Mouse (Mus musculus): ENCODE measurements around the gene Sall2.
"Not testable (repeated sequence)": the region's sequence is repeated elsewhere in the genome, so short reads cannot be mapped to it uniquely, and the experiment has no call there.

The Sall2 gene

DNA sequence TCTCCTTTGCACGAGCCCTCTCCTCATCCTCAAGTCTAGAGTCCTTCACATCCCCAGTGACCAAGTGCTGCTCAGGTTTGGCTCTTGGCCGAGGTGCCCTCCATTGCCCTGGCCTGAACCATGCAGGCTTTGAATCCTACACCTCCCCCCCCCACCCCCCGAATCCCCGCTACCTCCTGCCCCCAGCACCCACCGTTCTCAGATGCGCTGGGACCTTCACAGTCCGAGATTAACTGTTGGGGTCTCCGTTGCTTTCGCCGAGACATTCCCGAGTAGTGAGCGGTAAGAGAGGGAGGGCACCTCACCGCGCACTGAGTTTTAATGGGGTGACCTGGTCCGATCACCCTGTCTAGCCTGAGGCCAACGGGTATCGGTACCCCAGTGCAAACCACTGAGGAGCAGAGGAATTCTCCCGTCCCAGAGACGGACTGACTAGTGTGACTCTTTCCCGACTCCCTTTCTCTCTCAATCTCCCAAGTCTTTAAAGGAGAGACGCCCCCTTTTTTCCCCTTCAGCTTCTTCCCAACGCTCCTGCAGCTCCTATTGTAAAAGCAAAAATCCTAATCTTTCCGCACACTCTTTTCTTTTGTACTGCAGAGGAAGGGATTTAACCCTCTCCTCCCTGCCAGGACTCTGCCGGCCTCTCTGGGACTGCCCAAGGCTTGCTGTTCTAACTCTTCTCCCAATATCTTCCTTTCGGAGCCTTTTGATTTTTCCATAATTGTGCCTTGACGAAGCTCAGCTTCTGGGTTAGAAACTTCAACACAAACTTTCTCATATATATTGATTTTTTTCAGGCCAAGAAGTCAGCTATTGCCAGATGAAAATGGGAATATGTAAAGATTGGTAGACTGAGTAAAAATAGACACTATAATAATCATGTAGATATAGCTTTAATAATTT is at the start of gene Sall2:
Gene Sall2 (minus strand): TSS at position 853 of the 903 bp plus-strand sequence.
- DNase-seq (ENCODE audit: low spot score), result no peak

DNA sequence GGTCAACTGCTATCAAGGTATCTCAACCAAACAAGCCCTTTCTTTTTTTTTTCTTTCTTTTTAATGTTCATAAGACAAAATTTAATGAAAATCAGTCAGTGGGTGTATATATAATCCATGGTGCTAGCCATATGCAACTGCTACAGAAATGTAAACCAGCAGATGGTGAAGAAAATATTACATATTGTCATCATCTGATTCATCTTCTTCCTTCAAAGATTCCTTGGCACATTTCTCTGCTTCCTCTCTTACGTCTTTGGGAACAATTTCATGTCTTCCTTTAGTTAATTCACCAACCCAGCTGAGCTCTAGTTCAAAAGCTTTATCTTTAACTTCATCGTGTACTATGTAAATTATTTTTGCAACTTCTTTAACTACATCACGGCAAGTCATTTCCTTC is 40.2 kb upstream of the Sall2 start:
- no peak for DNase-seq (ENCODE audit: low spot score)

DNA sequence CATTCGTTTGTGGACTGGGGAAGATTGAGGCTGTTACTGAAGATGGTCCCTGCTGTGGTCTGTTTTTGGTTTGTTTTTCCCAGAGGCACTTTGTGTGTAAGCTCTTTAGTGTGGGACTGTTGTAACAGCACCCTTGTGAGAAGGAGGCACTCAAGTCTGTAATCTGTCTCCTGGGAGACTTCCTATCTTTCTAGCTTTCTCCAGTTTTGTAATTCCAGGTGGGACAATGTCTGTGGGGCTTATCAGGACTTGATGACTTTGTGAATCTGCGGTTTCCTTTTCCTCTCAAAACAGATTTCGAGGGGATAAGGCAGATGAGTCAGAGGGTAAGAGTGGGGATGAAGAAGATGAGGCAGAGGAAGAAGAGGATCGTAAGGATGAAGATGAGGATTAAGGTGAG is 27.7 kb upstream of the Sall2 start, which contains the start of gene Olfr1513:
Gene Olfr1513 (minus strand): TSS at position 101 of the 400 bp plus-strand sequence.
- DNase-seq (ENCODE audit: low spot score), result no peak

DNA sequence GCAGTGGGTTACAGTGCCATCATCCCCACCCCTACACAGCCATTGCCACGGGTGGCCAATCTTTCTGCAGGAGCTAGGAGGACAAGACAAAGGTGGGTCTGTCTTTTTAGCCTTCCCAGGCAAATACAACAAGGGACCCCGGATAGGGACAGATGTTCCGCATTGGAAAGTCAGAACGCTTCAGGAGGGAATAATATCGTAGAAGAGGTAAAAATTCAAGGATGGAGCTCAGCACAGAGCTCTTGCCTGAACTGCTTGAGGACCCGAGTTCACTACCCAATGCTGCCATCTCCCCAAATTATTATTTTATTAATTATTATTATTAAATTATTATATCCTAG is 10.9 kb upstream of the Sall2 start:
- no peak for DNase-seq (ENCODE audit: low spot score)

DNA sequence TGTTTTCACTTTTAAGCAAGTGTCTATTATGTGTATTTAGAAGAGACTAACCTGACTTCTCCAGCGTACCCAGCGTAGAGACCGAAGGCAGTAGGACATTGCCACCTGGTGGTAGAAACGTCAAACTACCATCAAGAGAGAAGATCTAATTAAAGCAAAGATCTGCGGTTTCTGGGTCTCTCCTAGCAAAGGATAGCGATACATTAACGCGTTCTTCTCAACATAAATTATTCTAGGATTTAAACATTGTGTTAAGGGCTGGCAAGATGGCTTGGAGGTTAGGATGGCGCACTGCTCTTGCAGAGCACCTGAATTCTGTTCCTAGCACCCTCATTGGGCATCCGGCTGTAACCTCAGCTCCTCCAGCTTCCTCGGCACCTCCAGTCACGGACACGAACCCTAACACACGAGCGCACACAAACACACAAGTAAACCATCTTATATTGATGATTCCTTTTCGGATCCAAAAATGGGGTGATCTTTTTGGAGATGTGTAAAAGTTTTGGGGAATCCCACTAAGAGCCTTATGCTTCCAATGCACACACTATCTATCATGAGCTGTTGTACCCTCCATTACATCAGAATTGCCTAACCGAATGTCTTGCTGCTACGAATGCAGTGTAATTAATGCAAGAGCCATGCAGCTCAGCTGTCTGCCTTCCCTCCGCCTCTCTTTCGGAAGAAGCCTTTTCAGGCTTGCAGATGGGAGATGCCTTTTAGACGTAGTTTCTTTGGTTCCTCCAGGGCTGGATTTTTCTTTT is 10.4 kb upstream of the Sall2 start:
- DNase-seq (ENCODE audit: low spot score), result no peak

DNA sequence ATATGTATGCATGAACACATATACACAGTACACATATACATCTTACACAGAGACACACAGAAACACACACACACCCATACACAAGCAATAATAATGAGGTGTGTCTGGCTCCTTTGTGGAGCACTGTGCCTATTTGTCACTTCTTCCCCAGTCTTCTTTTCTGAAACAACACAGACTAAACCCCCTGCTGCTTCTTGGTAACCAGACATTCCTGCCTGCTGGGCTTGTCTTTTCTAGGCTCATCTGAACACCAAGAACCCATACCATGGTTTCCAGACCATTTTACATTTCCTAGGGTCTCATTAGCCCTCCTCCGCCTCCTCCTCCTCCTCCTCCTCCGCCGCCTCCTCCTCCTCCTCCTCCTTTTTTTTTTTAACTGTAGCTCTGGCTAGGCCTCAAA is 3.6 kb upstream of the Sall2 start:
- no peak for DNase-seq (ENCODE audit: low spot score)

DNA sequence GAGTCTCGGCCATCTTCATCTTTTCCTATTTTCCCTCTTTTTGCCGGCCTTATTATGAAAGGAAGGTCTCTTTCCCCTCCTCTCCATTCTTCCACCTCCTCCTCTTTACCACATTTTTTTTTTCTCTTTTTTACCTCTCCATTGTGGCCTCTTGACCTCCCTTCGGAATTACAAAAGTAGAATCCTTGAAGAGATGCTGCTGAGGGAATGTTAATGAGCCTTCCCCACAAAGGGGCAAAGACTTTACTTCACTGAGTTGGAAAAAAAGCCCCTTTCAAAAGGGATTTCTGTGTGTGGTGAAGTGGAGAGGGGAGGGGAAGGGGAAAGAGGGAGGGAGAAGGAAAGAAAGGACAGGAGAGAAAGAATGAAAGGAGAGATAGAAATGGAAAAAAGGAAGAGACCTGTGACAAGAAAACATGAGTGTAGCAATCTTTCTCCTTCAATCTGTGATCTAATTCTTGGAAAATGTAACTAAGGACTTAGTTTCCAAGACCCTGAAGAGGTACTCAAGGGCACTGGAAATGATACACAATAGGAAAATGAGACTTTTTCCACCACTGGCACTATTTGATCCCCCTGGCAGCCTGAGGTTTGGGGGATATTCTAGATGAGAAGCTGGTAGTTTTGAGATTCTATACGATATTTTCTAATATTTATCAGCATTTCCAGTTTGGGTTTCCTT is 2.6 kb upstream of the Sall2 start:
- DNase-seq (ENCODE audit: low spot score), result no peak

DNA sequence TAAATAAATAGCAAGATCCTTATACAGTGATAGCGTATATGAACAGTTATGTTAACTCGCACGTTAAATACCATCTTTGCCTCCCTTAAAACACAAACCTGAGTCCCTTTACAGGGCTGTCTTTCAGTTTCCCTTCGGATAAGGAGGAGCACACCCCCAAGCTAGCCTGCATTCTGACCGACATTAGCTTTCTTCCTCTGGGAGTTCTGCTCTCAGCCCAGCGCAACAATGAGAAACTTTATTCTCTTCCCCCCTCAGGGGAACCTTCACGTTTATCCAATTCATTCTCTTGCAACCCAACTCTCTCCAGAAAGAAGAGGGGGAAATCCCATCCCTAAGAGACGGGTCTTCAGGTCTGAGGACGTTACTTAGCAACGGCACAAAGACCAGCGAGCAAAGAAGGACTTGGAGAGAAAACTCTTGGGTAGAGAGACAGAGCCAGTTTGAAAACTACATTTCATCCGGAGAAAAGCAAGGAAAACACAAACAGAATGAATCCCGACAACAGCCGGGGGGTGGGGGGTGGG is 1.1 kb downstream of the Sall2 start:
- no peak for DNase-seq (ENCODE audit: low spot score)

DNA sequence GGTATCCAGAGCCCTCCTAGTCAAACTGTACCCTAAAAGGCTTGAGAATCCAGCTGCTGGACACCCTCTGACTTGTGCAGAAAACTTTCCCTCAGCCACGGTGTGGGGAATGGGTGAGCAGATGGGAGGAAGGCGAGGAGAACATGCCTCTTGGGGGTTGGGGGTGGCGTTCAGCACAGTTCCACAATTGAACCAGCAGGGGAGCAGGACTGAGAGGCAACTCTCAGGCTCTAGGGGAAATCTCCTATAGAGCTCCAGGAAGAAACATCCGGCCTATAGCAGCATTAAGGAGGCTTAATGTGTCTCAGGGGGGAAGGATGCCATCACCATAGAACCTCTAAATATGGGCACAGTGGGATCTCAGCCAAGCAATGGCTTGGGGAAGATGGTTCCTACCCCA is 2.7 kb downstream of the Sall2 start:
- DNase-seq (ENCODE audit: low spot score), result no peak

DNA sequence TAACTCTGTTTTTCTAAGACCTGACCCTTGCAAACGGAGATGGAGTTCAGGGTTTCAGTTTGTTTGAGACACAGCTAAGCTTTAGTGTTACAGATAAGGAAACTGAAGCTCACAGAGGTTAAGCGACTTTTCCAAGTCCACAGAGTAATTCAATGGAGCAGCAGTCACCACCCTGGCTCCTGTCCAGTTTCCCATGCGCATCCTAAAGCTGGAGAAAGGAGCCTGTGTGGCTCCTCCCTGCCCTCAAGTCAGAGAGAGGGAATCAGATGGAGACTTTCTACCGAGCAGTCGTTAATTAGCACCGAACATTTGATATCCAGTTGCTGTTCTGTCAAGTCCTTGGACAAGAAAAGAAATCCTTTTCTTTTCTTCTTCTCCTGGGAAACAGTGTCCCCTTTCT is 9.2 kb downstream of the Sall2 start:
- DNase-seq (ENCODE audit: low spot score), result no peak

DNA sequence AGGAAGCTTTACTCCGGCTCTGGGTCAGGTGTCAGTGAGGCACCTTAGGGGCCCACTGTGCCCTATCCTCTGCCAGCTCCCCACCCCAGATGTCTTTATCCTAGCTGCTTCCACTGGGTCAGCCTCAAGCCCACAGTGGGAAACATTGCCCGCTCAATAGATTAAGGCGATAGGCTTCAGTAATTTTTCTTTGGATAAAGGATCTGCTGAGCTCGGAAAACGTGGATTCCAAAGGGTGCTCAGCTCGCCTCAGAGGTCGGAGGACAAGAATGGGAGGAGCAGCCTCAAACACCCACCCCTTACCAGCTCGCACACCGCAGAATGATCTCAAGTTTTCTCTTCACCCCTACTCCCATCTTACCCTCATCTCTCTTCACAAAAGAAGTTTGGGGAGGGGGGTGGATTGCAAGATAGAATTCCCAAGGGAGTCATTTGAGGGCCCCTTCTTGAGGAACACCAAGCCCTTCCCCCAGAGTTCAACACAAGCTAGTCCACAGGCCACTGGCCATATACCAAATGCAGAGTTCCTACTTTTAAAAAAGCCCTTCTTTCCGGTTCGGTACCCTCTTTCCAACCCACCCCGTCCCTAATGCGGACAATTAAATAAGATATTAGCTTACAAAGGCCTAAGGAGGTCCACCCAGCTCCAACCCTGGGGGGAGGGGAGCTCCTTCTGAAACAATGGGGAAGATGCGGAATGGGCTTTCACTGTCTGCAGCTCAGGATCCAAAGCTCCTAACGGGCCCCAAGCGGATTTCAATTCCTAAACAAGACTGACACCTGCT is 11.9 kb downstream of the Sall2 start:
- DNase-seq (ENCODE audit: low spot score), result no peak

DNA sequence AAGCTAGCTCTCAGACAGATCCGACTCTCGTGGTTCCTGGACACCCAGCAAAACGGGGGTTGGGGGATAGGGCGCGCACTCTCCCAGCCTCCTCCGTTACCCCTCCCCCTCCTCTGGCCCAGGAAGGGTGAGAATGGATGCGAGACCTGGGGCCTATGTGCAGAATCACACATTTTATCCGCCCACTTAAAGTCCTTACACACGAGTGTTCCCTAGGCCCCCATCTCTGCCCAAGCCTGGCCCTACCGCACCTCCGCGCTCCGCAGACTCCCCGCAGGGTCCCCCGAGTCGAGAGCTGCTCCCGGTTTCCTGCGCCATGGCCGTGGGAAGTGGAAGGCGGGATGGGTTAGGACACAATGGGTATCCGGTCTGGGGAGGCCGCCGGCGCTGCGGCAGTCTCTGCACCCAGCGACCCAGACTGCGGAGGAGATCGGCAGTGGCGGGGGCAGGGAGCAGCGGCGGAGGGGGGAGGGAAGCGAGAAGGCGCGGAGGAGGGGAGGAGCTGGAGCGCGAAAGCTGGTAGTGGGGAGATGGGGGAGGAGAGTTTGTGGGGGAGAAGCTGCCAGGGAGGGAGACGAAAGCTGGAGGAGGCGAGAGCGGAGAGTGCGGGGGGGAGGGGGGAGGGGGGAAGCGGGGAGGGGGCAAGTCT is 12.6 kb downstream of the Sall2 start:
- DNase-seq (ENCODE audit: low spot score), result peak; percentile 55

DNA sequence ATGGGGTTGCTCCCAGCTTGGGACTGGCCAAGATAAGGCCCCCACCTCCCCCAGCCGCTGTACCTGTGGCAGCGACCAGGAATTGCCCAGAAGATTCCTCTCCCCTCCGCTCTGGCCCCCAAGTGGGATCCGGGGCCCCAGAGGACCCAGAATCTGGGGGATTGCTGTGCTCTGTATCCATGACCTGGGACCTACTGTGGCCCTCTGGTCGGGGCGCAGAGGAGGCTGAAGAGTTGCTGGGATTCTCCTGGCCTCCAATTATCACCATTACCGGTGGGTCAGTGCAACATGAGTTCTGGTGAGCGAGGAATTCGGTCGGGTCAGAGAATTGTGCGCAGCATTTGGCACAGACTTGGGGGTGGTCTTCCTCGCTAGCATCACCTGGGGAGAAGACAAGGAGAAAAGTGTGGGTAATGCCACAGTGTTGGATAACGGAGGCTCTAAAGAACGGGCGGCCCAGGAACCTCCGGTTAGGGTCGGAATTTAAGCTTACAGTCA is 13.2 kb downstream of the Sall2 start:
- DNase-seq (ENCODE audit: low spot score), result no peak

DNA sequence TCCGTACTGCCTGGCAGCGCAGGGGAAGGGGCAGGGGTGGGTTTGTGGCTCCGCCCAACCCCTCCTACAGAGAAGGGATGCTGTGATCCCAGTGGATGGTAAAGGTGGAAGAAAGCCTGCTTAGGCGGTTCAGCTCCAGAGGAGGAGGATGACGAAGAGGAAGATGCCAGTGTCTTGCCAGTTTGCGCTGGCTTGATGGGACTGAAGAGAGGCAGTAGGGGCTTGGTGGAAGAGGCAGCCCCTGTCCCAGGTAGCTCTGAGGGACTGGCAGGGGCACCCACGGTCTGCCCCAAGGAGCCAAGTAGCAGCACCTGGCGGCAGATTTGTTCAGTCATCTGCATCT is 13.8 kb downstream of the Sall2 start:
- no peak for DNase-seq (ENCODE audit: low spot score)

DNA sequence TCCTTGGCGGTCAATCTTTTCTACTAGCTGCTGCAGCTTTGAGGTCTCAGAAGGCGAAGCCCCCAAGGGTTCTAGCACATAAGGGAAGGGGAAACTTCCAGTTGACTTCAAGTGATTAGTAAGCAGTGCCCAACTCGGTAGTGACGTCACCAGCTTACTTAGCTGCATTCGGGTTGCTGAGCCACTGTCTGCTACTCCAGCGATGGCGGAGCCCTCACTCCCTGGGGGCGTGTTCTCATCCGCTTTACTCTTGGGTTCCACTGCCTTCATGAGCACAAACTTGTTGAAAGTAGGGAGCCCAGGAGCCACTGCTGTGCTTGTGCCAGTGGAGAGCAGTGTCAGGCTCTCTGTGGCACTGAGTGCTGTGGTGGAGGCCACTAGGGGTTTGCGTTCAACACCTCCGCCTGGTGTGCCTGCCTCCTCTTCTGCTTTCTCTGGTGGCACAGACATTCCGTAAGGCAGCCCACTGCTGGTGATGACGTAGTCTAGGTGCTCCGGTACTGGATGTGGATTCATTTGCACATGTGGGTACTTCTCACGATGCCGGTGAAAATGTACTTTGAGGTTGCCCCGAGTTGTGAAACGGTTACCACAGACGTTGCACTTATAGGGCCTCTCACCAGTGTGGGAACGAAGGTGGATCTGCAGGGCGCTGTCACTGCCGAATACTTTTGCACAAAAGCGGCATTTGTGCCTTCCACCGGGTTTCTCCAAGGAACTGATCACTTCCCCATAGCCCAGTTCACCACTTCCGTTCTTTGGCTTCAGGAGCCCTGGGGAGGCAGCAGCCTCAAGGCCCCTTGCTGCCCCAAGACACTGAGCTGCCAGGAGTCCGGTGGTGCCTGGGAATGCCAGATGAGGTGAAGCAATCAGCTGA is 14.4 kb downstream of the Sall2 start:
- no peak for DNase-seq (ENCODE audit: low spot score)

DNA sequence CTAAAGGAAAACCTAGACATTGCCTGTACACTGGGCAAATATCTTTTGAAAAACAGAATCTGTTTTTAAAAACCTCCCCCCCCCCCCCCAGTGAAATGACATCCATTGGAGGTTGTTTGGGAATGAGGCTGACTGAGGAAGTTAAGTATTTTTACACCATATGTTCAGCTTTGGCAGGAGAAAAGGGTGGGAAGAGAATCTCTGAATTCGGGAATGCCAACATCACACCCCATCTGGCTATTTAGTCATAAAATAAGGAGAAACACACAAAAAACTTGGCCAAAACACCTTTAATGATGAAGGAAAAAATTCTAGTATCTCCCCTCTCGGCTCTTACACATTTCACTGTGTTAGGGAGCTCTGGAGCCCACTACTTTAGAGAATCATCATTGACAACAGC is 17.7 kb downstream of the Sall2 start:
- DNase-seq (ENCODE audit: low spot score), result no peak

DNA sequence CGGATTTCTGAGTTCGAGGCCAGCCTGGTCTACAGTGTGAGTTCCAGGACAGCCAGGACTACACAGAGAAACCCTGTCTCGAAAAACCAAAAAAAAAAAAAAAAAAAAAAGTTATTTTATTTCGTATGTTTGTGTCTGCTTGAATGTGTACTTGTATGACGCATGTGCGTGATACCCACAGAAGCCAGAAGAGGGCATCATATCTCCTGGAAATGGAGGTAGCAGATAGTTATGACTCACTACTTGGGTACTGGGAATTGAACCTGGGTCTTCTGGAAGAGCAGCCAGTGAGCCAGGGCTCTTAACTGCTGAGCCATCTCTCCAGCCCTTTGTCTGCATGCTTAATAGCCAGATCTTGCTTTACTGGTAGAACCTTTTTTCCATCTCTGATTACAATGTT is 18.2 kb downstream of the Sall2 start:
- not testable (repeated sequence) for DNase-seq (ENCODE audit: low spot score)

DNA sequence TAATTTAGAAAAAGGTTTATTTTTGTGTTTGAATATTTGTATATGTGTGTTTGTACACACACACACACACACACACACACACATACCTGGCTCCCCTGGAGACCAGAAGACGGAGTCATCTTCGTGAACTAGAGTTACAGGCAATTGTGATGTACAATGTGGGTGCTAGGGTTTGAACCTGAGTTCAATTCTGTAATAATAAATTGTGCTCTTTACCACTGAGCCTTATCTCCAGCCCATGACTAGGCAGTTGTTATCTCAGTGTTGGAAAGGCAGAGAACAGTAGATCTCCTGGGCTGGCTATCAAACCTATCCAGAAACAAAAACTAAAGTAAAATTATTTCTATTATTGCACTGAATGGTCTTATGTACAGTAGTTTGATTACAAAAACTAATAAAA is 22.5 kb downstream of the Sall2 start:
- no peak for DNase-seq (ENCODE audit: low spot score)

DNA sequence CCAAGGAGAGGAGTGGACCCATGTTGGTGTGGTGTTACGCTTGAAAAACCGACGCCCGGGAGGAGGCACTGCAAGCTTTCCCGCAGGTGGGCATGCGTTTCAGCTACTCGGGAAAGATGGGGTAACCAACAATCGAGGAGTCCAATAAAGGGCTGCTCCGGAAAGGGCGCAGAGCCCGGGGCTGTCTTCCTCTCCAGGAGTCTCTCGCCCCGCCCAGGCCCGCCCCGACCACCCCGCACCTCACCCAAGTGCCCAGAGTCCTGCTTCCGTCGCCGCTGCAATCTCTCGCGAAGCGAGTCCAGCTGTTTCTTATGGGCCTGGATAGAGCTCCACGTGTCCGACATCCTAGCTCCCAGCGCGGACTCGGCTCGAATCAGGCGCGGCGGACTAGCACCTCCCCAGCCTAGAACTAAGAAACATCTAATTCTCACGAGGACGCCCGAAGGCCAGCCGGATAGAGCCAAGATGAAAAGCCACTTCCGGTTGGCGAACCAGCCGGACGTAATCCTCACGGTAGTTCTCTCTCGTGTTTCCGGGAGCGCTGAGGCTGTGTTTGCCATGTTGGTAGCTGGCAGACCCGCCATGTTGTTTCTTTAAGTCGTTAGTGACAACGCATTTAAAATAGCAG is 23.8 kb downstream of the Sall2 start, which contains the start of gene Mettl3:
Gene Mettl3 (minus strand): TSS at position 485 of the 628 bp plus-strand sequence.
- peak; percentile 79 for DNase-seq (ENCODE audit: low spot score)

Data from ovary, postnatal 10 days (tissue).